Mouse (Mus musculus) stomach, postnatal 0 days (tissue): ENCODE results near the gene Psapl1. TPM values are rescaled to one million over a fixed set of nuclear protein-coding genes. Genes with fewer than 3 reads are reported as not detected.

Source experiments
- ATAC-seq: fragments of 200-750 bp; cut with Nextera tagmentation; 2 replicates; pipeline ENCODE4 v1.8.0; 2017; ENCODE audit not compliant: low FRiP score, low TSS enrichment
- DNase-seq: peaks from one replicate; pipeline ENCODE4 v3.0.0-alpha.2; 2016; ENCODE audit warnings: low spot score
- H3K27ac ChIP-seq: fragments of 300-500 bp; sonication (generic); replicated peaks from 2 replicates; pipeline ENCODE4 v1.5.1; 2014; ENCODE audit warnings: mild to moderate bottlenecking, control low read depth
- H3K27me3 ChIP-seq: fragments of 300-500 bp; sonication (generic); 2 replicates; pipeline ENCODE4 v1.6.1; 2014; ENCODE audit warnings: low read length; ENCODE audit not compliant: control insufficient read depth, insufficient read depth
- H3K36me3 ChIP-seq: fragments of 300-500 bp; sonication (generic); 2 replicates; pipeline ENCODE4 v1.6.1; 2014; ENCODE audit warnings: low read length, mixed read lengths; ENCODE audit not compliant: control insufficient read depth, insufficient read depth
- H3K4me1 ChIP-seq: fragments of 300-500 bp; sonication (generic); replicated peaks from 2 replicates; pipeline ENCODE4 v1.6.1; 2014; ENCODE audit warnings: antibody characterized with exemption; ENCODE audit not compliant: control insufficient read depth, insufficient read depth
- H3K4me2 ChIP-seq: fragments of 300-500 bp; sonication (generic); replicated peaks from 2 replicates; pipeline ENCODE4 v1.6.1; 2014; ENCODE audit warnings: low read depth, mild to moderate bottlenecking, control low read depth, moderate library complexity
- H3K4me3 ChIP-seq: fragments of 300-500 bp; sonication (generic); 2 replicates; pipeline ENCODE4 v1.5.1; 2014; ENCODE audit warnings: low read depth, low read length, control low read depth
- H3K9ac ChIP-seq: fragments of 300-500 bp; sonication (generic); 2 replicates; pipeline ENCODE4 v1.6.1; 2014; ENCODE audit warnings: mild to moderate bottlenecking, low read length, control low read depth, mixed read lengths
- H3K9me3 ChIP-seq: fragments of 300-500 bp; sonication (generic); 2 replicates; pipeline ENCODE4 v1.6.1; 2016; ENCODE audit warnings: low read length; ENCODE audit not compliant: control insufficient read depth
- CTCF ChIP-seq: IDR thresholded peaks from 2 replicates; pipeline ENCODE4 v1.5.1; 2016; ENCODE audit warnings: antibody characterized with exemption, low read depth, mild to moderate bottlenecking, moderate library complexity
- EP300 ChIP-seq: optimal IDR thresholded peaks from 2 replicates; pipeline ENCODE3; 2016; ENCODE audit warnings: antibody characterized with exemption
- WGBS: fragments of 180-500 bp; shearing (Covaris S2); extraction: QIAGEN DNeasy Blood & Tissue Kit; methylation state at CpG from one replicate; pipeline ENCODE4 v1.1.7; 2014; 5-methylcytosine and 5-hydroxymethylcytosine counted together
- polyA plus RNA-seq: library from polyadenylated mRNA; unstranded; fragments of >200 nt; fragmentation: Nextera tagmentation; extraction: Ambion mirVana; gene quantifications from 2 replicates; pipeline ENCODE4 v1.2.1, GENCODE M21; 2015

Psapl1 gene
- polyA plus RNA-seq, 1 experiment from 2014 or later: 314 TPM

- H3K9me3 ChIP-seq: no peaks in the 10 kb centered on the region
- no peak overlapping the region for H3K27ac ChIP-seq
- H3K4me3 ChIP-seq: no peak overlapping the region
- DNase-seq (no peak), ATAC-seq (no peak)
- H3K9ac ChIP-seq: no peak overlapping the region
- H3K4me2 ChIP-seq: no peak overlapping the region
- whole genome bisulfite sequencing: 53% methylated on average over 18 of the region's 18 CpGs
- H3K36me3 ChIP-seq: no peaks in the 10 kb centered on the region
- no peaks in the 10 kb centered on the region for H3K4me1 ChIP-seq
- TF ChIP-seq EP300 (no peak), CTCF (no peak)
- no peaks in the 10 kb centered on the region for H3K27me3 ChIP-seq
Measured at GRCm38 (mm10) chr5:36254642-36255516, 51.1 kb downstream of the Psapl1 start.

Other genes with a start within 250 kb of the Psapl1 start
- gene Sorcs2, start 194.1 kb downstream of the Psapl1 start, polyA plus RNA-seq: 3.1 and 4.2 TPM in 2 replicates